Mouse (Mus musculus): ENCODE measurements at regions not wholly inside any gene's neighbourhood (a gene's known extent, or its start where the extent isn't known, plus 50 kb on each side); places are given as distances from the start of the nearest gene placed in this dataset.

GRCm38 (mm10) chr2:128360517-128360916 is 230.5 kb upstream of the Spdye4c start:
- DNase-seq (ENCODE audit: low spot score) (no peak), ATAC-seq (ENCODE audit: low FRiP score, low read depth) (no peak)
- Histone ChIP-seq H3K4me2 (replicated peaks; ENCODE audit: low read depth, low read length, severe bottlenecking) (no peak overlapping the region), H3K4me1 (ENCODE audit: control insufficient read depth, insufficient read depth, low read length) (peaks cover 13% of the 10 kb centered on the region), H3K9ac (ENCODE audit: low read depth, low read length, severe bottlenecking) (no peak overlapping the region), H3K27ac (replicated peaks; ENCODE audit: low read depth, low read length) (no peak overlapping the region), H3K9me3 (ENCODE audit: control insufficient read depth, low read length) (0 out of 2 replicates have a peak, but pooled peaks cover 3% of the 10 kb centered on the region), H3K4me3 (replicated peaks; ENCODE audit: low read length) (no peak overlapping the region), H3K36me3 (ENCODE audit: control insufficient read depth, insufficient read depth, low read length) (no peaks in the 10 kb centered on the region), H3K27me3 (ENCODE audit: control insufficient read depth, insufficient read depth, low read length) (no peaks in the 10 kb centered on the region)
- no peak for TF ChIP-seq POLR2A (IDR thresholded peaks at IDR 0.05; ENCODE audit: borderline replicate concordance, extremely low read depth, insufficient read depth, insufficient read length)
- 65% methylated on average over 5 of the region's 5 CpGs for WGBS

GRCm38 (mm10) chr2:128361436-128361835 is 229.6 kb upstream of the Spdye4c start:
- no peak overlapping the region for H3K27ac ChIP-seq (replicated peaks; ENCODE audit: low read depth, low read length)
- H3K9ac ChIP-seq (ENCODE audit: low read depth, low read length, severe bottlenecking), result no peak overlapping the region
- H3K27me3 ChIP-seq (ENCODE audit: control insufficient read depth, insufficient read depth, low read length), result no peaks in the 10 kb centered on the region
- no peak for ATAC-seq (ENCODE audit: low FRiP score, low read depth)
- no peak overlapping the region for H3K4me3 ChIP-seq (replicated peaks; ENCODE audit: low read length)
- H3K4me2 ChIP-seq (replicated peaks; ENCODE audit: low read depth, low read length, severe bottlenecking), result no peak overlapping the region
- H3K36me3 ChIP-seq (ENCODE audit: control insufficient read depth, insufficient read depth, low read length), result no peaks in the 10 kb centered on the region
- H3K9me3 ChIP-seq (ENCODE audit: control insufficient read depth, low read length), result 0 out of 2 replicates have a peak, but pooled peaks cover under 1% of the 10 kb centered on the region
- WGBS, result 76% methylated on average over 1 of the region's 1 CpGs
- TF ChIP-seq POLR2A (IDR thresholded peaks at IDR 0.05; ENCODE audit: borderline replicate concordance, extremely low read depth, insufficient read depth, insufficient read length), result no peak
- H3K4me1 ChIP-seq (ENCODE audit: control insufficient read depth, insufficient read depth, low read length), result peaks cover 13% of the 10 kb centered on the region
- DNase-seq (ENCODE audit: low spot score), result no peak

GRCm38 (mm10) chr2:128364161-128364560 is 226.8 kb upstream of the Spdye4c start:
- no peak for TF ChIP-seq POLR2A (IDR thresholded peaks at IDR 0.05; ENCODE audit: borderline replicate concordance, extremely low read depth, insufficient read depth, insufficient read length)

GRCm38 (mm10) chr2:128365004-128365403 is 226.0 kb upstream of the Spdye4c start:
- WGBS, result 39% methylated on average over 3 of the region's 3 CpGs
- Histone ChIP-seq H3K4me3 (replicated peaks; ENCODE audit: low read length) (no peak overlapping the region), H3K9me3 (ENCODE audit: control insufficient read depth, low read length) (no peaks in the 10 kb centered on the region), H3K9ac (ENCODE audit: low read depth, low read length, severe bottlenecking) (no peak overlapping the region), H3K27me3 (ENCODE audit: control insufficient read depth, insufficient read depth, low read length) (no peaks in the 10 kb centered on the region), H3K4me2 (replicated peaks; ENCODE audit: low read depth, low read length, severe bottlenecking) (no peak overlapping the region), H3K4me1 (ENCODE audit: control insufficient read depth, insufficient read depth, low read length) (peaks cover 13% of the 10 kb centered on the region), H3K36me3 (ENCODE audit: control insufficient read depth, insufficient read depth, low read length) (no peaks in the 10 kb centered on the region), H3K27ac (replicated peaks; ENCODE audit: low read depth, low read length) (no peak overlapping the region)
- ATAC-seq (ENCODE audit: low FRiP score, low read depth) (no peak), DNase-seq (ENCODE audit: low spot score) (no peak)
- TF ChIP-seq POLR2A (IDR thresholded peaks at IDR 0.05; ENCODE audit: borderline replicate concordance, extremely low read depth, insufficient read depth, insufficient read length), result no peak

More at GRCm38 (mm10) chr2:128364161-128364560, 226.8 kb upstream of the Spdye4c start:
- Histone ChIP-seq H3K27ac (replicated peaks; ENCODE audit: low read depth, low read length) (no peak overlapping the region), H3K9ac (ENCODE audit: low read depth, low read length, severe bottlenecking) (peak overlapping the region; percentile 28), H3K36me3 (ENCODE audit: control insufficient read depth, insufficient read depth, low read length) (no peaks in the 10 kb centered on the region), H3K4me3 (replicated peaks; ENCODE audit: low read length) (peak overlapping the region; percentile 12; the same call in 1 of the 2 replicates), H3K9me3 (ENCODE audit: control insufficient read depth, low read length) (no peaks in the 10 kb centered on the region), H3K4me2 (replicated peaks; ENCODE audit: low read depth, low read length, severe bottlenecking) (peak overlapping the region; percentile 41), H3K27me3 (ENCODE audit: control insufficient read depth, insufficient read depth, low read length) (no peaks in the 10 kb centered on the region), H3K4me1 (ENCODE audit: control insufficient read depth, insufficient read depth, low read length) (peaks cover 13% of the 10 kb centered on the region)
- ATAC-seq (ENCODE audit: low FRiP score, low read depth) (peak; percentile 70), DNase-seq (ENCODE audit: low spot score) (peak; percentile 74)
- WGBS, result 16% methylated on average over 14 of the region's 14 CpGs

GRCm38 (mm10) chr2:128365775-128366174 is 225.2 kb upstream of the Spdye4c start:
- peaks cover 19% of the 10 kb centered on the region for H3K4me1 ChIP-seq (ENCODE audit: control insufficient read depth, insufficient read depth, low read length)
- DNase-seq (ENCODE audit: low spot score) (no peak), ATAC-seq (ENCODE audit: low FRiP score, low read depth) (no peak)
- no peak overlapping the region for H3K9ac ChIP-seq (ENCODE audit: low read depth, low read length, severe bottlenecking)
- H3K4me3 ChIP-seq (replicated peaks; ENCODE audit: low read length), result no peak overlapping the region
- H3K36me3 ChIP-seq (ENCODE audit: control insufficient read depth, insufficient read depth, low read length), result no peaks in the 10 kb centered on the region
- TF ChIP-seq POLR2A (IDR thresholded peaks at IDR 0.05; ENCODE audit: borderline replicate concordance, extremely low read depth, insufficient read depth, insufficient read length), result no peak
- H3K9me3 ChIP-seq (ENCODE audit: control insufficient read depth, low read length), result no peaks in the 10 kb centered on the region
- no peaks in the 10 kb centered on the region for H3K27me3 ChIP-seq (ENCODE audit: control insufficient read depth, insufficient read depth, low read length)
- no peak overlapping the region for H3K27ac ChIP-seq (replicated peaks; ENCODE audit: low read depth, low read length)
- 96% methylated on average over 2 of the region's 2 CpGs for WGBS
- H3K4me2 ChIP-seq (replicated peaks; ENCODE audit: low read depth, low read length, severe bottlenecking), result no peak overlapping the region

Data from limb, embryonic 14.5 days (tissue).